Mouse (Mus musculus): ENCODE measurements around the gene Myh4. TPM values are rescaled to one million over a fixed set of nuclear protein-coding genes. Genes with fewer than 3 reads are reported as not detected.

Myh4 gene
- polyA plus RNA-seq, 1 experiment from 2014 or later = not detected

GRCm38 (mm10) chr11:67236799-67237198, 1.0 kb upstream of the Myh4 start:
- H3K27me3 ChIP-seq = no peaks in the 10 kb centered on the region
- H3K4me2 ChIP-seq = no peak overlapping the region
- no peak overlapping the region for H3K27ac ChIP-seq (replicated peaks)
- no peak overlapping the region for H3K4me3 ChIP-seq
- no peak for ATAC-seq (ENCODE audit: low read depth)
- H3K4me1 ChIP-seq (replicated peaks) = no peaks in the 10 kb centered on the region
- no peak overlapping the region for H3K9ac ChIP-seq
- WGBS = 90% methylated on average over 9 of the region's 9 CpGs
- H3K9me3 ChIP-seq = no peaks in the 10 kb centered on the region
- H3K36me3 ChIP-seq = no peaks in the 10 kb centered on the region

DNA sequence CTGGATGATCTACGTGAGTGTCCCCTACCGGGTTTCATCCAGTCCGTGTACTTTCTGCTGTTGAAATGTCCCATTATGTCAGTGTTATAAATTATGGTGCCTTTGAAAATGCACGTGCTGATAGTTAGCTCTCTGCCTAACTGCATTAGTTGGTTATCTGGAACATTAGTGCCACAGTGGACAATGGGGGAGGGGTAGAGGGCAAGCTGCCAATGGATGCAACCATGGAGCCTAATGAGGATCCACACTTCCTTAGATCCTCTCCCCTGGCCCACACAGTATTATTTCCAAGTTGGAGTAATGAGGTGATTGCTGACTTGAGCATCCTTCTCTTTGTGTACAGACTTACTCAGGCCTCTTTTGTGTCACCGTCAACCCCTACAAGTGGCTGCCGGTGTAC, 3.2 kb downstream of the Myh4 start:
- Histone ChIP-seq H3K27ac (replicated peaks) (no peak overlapping the region), H3K4me3 (no peak overlapping the region), H3K36me3 (no peaks in the 10 kb centered on the region), H3K4me2 (no peak overlapping the region), H3K9me3 (no peaks in the 10 kb centered on the region), H3K4me1 (replicated peaks) (no peaks in the 10 kb centered on the region), H3K9ac (no peak overlapping the region), H3K27me3 (no peaks in the 10 kb centered on the region)
- 77% methylated on average over 6 of the region's 6 CpGs for WGBS
- no peak for ATAC-seq (ENCODE audit: low read depth)

GRCm38 (mm10) chr11:67253691-67254090, 15.9 kb downstream of the Myh4 start:
- Histone ChIP-seq H3K4me1 (replicated peaks) (no peaks in the 10 kb centered on the region), H3K36me3 (no peaks in the 10 kb centered on the region), H3K9ac (no peak overlapping the region), H3K4me3 (no peak overlapping the region), H3K4me2 (no peak overlapping the region), H3K27ac (replicated peaks) (no peak overlapping the region), H3K27me3 (no peaks in the 10 kb centered on the region), H3K9me3 (no peaks in the 10 kb centered on the region)
- 92% methylated on average over 4 of the region's 4 CpGs for WGBS
- ATAC-seq (ENCODE audit: low read depth) = no peak

- Histone ChIP-seq H3K4me1 (replicated peaks) (no peaks in the 10 kb centered on the region), H3K27ac (replicated peaks) (no peak overlapping the region), H3K27me3 (no peaks in the 10 kb centered on the region), H3K9me3 (no peaks in the 10 kb centered on the region), H3K9ac (no peak overlapping the region), H3K36me3 (no peaks in the 10 kb centered on the region), H3K4me2 (no peak overlapping the region), H3K4me3 (no peak overlapping the region)
- ATAC-seq (ENCODE audit: low read depth) = no peak
- 92% methylated on average over 7 of the region's 7 CpGs for WGBS
Observed at GRCm38 (mm10) chr11:67257048-67257447, 19.2 kb downstream of the Myh4 start.

DNA sequence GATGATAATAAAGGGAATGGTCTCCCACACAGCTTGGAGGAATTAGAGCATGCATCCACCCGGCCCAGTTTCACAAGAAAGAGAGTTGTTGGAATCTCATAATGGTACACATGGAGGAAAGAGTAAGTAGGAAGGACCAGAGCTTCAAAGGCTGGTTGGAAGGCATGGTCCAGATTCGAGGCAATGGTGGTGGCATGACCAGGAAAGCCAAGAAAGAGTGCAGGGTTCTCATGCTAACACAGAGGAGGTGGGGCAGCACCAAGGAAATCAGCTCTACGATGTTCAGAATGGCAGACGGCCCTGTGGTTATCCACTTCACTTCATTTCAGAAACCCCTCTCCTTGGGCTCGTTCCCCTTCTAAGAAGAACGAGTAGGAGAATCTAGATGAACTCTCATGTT, 23.1 kb downstream of the Myh4 start:
- Histone ChIP-seq H3K36me3 (no peaks in the 10 kb centered on the region), H3K4me1 (replicated peaks) (no peaks in the 10 kb centered on the region), H3K4me3 (no peak overlapping the region), H3K9me3 (no peaks in the 10 kb centered on the region), H3K27ac (replicated peaks) (no peak overlapping the region), H3K27me3 (no peaks in the 10 kb centered on the region), H3K9ac (no peak overlapping the region), H3K4me2 (no peak overlapping the region)
- no peak for ATAC-seq (ENCODE audit: low read depth)
- 80% methylated on average over 6 of the region's 6 CpGs for WGBS

DNA sequence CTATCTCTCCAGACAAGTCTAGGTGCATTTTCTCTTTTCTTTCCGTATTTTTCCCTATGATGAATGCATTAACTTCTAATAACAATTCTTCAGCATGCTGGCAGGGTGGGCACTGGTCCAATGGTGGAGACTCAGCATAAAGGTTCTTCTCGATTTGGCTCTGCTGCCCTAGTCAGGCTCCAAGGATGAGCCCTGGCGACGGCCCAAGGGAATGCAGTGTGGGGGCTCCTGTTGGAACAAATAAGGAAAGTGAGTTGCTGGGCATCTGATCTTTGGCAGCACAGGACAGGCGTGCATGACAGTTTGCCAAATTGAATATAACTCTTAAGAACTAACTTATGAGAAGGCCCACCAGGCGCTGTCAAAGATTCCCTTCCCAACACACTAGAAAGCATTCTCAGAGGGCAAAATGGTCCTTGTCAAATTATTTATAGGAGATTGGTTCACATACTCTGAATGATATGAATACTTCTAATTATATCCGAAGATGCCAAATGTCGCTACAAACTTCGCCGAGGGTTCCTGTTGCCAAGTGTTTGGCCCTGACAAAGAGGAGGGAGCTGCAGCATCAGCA, 38.9 kb downstream of the Myh4 start, which contains the start of gene Myh8:
Gene Myh8, plus strand, starts transcription at position 524 of the 574 bp plus-strand sequence.
- H3K4me3 ChIP-seq = no peak within 1 kb of the TSS
- H3K4me1 ChIP-seq (replicated peaks) = 0 out of 2 replicates have a peak, but pooled peaks cover 3% of the 10 kb centered on the region
- H3K27ac ChIP-seq (replicated peaks) = no peak within 1 kb of the TSS
- no peaks in the 10 kb centered on the region for H3K27me3 ChIP-seq
- no peaks in the 10 kb centered on the region for H3K36me3 ChIP-seq
- WGBS = 79% methylated on average over 10 of the region's 10 CpGs
- no peaks in the 10 kb centered on the region for H3K9me3 ChIP-seq
- H3K4me2 ChIP-seq = no peak within 1 kb of the TSS
- H3K9ac ChIP-seq = no peak within 1 kb of the TSS
- no peak for ATAC-seq (ENCODE audit: low read depth)

DNA sequence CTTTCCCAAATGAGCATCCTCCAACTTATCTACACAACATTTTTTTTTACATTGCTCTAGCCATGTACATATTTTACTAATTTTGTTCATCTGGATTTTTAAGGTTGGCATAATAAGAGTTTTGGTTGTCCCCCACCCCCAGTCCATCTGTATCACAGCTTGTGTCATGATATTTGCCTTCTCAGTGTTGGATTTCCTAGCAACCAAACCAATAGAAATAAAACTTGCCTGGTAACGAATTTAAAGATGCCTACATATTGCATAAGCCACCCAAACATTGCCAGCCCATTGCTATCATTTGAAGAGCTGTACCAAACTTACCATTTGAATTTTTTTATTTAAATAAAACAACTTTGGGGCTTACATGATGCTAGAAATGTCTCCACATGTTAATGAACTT, 55.6 kb downstream of the Myh4 start:
- Histone ChIP-seq H3K9me3 (0 out of 2 replicates have a peak, but pooled peaks cover 4% of the 10 kb centered on the region), H3K27me3 (no peaks in the 10 kb centered on the region), H3K4me1 (replicated peaks) (no peaks in the 10 kb centered on the region), H3K4me3 (no peak overlapping the region), H3K9ac (no peak overlapping the region), H3K36me3 (no peaks in the 10 kb centered on the region), H3K4me2 (no peak overlapping the region), H3K27ac (replicated peaks) (no peak overlapping the region)
- 78% methylated on average over 1 of the region's 1 CpGs for WGBS
- ATAC-seq (ENCODE audit: low read depth) = no peak

Other genes with a start within 250 kb of the Myh4 start
- gene Tmem220, start 212.9 kb upstream of the Myh4 start, polyA plus RNA-seq (2015; fragmentation: Nextera tagmentation; extraction: Ambion mirVana) = 0.87 and 0.98 TPM in 2 replicates
- gene Adprm, start 185.4 kb upstream of the Myh4 start, polyA plus RNA-seq (2015; fragmentation: Nextera tagmentation; extraction: Ambion mirVana) = 38.0 and 41.3 TPM in 2 replicates
- gene Sco1, start 185.4 kb upstream of the Myh4 start, polyA plus RNA-seq (2015; fragmentation: Nextera tagmentation; extraction: Ambion mirVana) = 14.2 and 15.4 TPM in 2 replicates
- 3.7 and 11.5 TPM in 2 replicates for gene Myh3, start 159.7 kb upstream of the Myh4 start, polyA plus RNA-seq (2015; fragmentation: Nextera tagmentation; extraction: Ambion mirVana)
- gene Myh2, start 67.0 kb upstream of the Myh4 start, polyA plus RNA-seq (2015; fragmentation: Nextera tagmentation; extraction: Ambion mirVana) = 0.08 TPM in 1 of 2 replicates, not detected in the other
- 0.10 TPM in 1 of 2 replicates, not detected in the other for gene Myh1, start 38.0 kb upstream of the Myh4 start, polyA plus RNA-seq (2015; fragmentation: Nextera tagmentation; extraction: Ambion mirVana)
- gene Myh8, start 39.1 kb downstream of the Myh4 start, polyA plus RNA-seq (2015; fragmentation: Nextera tagmentation; extraction: Ambion mirVana) = 0.71 and 2.3 TPM in 2 replicates
- 0.50 TPM in 1 of 2 replicates, not detected in the other for gene Myh13, start 83.6 kb downstream of the Myh4 start, polyA plus RNA-seq (2015; fragmentation: Nextera tagmentation; extraction: Ambion mirVana)
- 11.0 and 12.8 TPM in 2 replicates for gene Gas7, start 217.4 kb downstream of the Myh4 start, polyA plus RNA-seq (2015; fragmentation: Nextera tagmentation; extraction: Ambion mirVana)

Data from neural tube, embryonic 13.5 days (tissue).